Mouse (Mus musculus) CD4-positive, CD25-positive, alpha-beta regulatory T cell, adult 2 months (primary cell): ENCODE results near the gene Unc13c.

Experiments used
- DNase-seq: peaks from one replicate; pipeline ENCODE4 v3.0.0-alpha.2; 2012; ENCODE audit warnings: low read depth, low spot score

The Unc13c gene

GRCm38 (mm10) chr9:73882393-73882919, 86.3 kb downstream of the Unc13c start:
- DNase-seq, result no peak

GRCm38 (mm10) chr9:73867410-73868067, 101.2 kb downstream of the Unc13c start:
- DNase-seq, result no peak

DNA sequence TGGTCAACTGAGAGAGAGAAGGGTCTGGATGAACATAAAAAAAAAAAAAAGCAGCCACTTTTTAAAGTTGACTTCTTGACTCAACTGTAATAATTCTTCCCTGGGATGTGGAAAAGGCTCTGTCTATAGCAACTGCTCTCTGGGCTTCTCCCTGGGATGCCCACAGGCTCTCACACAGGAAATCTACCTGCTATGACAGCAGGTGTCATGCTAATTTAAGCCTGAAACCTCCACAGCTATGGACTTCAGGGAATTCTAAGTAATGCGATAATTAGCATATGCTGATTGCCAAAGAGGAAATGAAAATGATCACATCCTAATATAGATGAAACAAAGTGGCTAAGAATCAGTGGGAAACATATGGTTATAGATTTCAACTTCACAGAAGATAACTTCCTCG, 102.1 kb downstream of the Unc13c start:
- no peak for DNase-seq

DNA sequence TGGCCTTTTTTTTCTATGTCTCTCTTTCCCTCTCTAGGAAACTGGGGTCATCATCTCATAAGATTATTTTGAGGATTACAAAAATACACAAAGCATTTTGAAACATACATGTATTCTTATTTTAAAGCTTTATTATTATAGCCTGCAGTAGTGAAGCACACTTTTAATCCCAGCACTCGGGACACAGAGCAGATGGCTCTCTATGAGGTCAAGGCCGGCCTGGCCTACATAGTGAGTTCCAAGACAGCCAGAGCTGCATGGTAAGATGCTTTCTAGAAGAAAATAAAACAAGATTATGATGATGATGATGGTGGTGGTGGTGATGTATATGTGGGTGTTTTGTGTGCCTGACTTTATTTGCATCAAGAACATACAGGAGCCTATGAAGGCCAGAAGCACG, 109.3 kb downstream of the Unc13c start:
- DNase-seq, result no peak

DNA sequence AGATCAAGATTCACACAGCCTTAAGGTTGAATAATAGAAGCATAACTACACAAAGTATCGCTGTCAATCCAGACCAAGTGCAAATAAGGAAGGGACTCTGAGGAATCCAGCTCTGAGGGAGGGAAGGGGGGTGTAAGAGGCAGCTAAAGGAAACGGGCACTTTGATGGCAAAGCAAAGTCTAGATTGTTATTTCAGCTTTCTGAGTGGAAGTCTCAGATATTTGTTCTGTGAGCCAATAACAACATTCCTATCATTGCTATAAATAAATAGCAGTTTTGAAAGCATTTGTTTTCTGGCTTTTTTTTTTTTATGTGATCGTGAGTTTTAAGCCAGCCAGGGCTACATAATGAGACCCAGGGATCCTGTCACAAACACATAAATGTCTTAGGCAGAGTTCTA, 114.5 kb downstream of the Unc13c start:
- DNase-seq, result no peak

- no peak for DNase-seq
Measured at GRCm38 (mm10) chr9:73806681-73807080, 162.1 kb downstream of the Unc13c start.

GRCm38 (mm10) chr9:73774616-73775015, 194.2 kb downstream of the Unc13c start:
- no peak for DNase-seq

DNA sequence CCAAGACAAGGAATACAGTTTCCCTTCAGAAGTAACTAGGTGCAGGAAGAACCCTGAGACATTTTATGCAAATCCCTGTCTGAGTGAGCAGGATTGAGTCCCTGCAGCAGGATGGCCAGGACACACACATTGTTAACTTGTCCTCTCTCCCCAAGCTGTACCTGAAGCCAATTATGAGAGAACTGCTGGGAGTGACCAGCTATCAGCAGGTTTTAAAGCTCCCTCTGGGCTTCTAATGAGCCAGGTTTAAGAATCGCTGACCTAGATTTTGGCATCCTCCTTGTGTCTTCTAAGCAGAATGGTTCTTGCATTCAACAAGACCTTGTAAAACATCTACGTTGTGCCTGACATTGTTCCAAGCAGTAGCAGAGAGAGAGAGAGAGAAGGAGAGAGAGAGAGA, 213.6 kb downstream of the Unc13c start:
- no peak for DNase-seq

- DNase-seq, result no peak
Measured at GRCm38 (mm10) chr9:73753480-73753879, 215.3 kb downstream of the Unc13c start.

GRCm38 (mm10) chr9:73751344-73751743, 217.4 kb downstream of the Unc13c start:
- DNase-seq, result no peak

- no peak for DNase-seq
Measured at GRCm38 (mm10) chr9:73734446-73734845, 234.3 kb downstream of the Unc13c start.

DNA sequence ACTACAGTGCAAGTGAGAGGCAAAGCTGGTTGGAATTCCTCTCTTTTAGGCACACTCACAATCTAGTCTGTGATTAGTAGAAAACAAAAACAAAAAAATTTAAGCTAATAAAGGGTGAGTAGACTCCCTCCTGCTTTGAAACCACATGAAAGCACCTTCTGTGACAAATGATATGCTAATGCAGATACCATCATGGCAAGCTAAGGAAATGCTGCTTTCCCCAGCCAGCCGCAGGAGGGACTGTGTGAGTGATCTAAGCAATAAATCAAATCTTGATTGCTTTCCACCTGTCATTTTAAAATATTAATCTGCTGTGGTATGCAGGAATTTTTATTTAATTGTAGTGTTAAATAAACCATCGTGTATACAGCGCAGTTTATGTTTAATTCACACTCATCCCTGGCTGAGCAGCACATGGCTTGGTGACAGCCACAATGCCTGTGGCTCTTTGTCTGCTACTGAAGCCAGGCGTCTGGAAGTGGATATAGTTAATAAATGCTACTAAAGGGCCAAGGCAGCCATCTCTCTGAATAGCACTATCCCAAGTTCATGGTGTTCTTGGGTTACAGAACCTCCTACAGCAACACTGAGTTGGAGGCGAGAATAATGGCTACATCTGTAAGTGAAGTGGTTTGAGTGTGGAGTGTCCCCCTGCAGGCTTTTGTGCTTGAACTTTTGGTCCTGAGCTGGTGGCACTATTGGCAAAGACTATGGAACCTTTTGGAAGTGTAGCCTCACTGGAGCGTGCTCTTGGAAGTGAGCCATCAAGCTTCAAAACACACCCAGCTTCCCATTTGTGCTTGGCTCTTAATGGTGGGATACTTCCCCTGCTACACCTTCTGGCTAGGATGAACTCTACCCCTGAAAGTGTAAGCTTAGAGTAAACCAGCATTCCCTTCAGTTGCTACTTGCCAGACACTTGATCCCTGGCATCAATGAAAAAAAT, 242.8 kb downstream of the Unc13c start:
- DNase-seq, result no peak

DNA sequence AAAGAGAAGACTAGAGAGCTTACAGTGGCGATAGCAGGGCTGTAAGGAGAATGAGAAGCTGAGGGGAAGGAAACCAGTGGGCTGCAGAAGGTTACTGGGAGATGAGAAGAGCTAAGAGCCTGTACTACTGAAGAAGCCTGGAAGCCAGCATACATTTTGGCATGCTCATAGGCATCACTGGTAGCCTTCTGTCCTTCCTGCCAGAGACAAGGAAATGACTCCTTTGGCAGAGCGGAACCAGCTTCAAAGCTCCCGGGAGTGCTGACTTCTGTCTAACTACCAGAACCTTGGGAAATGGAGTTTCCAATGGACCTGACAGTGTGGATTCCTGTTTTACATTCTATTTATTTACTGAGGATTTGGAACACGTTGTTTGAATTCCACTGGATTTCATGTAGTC, 244.0 kb downstream of the Unc13c start:
- no peak for DNase-seq

DNA sequence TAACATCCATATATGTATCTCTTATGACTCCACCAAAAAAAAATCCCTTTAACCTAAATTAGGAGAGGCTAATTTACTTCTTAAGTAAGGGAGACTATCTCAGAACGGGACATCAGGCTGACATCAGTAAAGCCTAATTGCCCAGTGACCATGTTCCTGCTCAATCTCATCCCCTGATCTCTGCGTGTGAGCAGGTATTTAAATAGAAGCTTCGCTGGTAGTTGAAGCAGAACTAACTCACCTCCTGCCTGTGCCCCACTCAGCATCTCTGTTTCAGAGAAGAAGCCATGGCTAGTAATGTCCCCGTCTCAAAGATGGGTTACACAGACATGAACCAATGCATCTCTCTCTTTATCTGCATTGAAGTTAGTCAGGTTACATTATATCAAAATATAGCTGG, 255.3 kb downstream of the Unc13c start:
- no peak for DNase-seq

GRCm38 (mm10) chr9:73697103-73697502, 271.7 kb downstream of the Unc13c start:
- no peak for DNase-seq

DNA sequence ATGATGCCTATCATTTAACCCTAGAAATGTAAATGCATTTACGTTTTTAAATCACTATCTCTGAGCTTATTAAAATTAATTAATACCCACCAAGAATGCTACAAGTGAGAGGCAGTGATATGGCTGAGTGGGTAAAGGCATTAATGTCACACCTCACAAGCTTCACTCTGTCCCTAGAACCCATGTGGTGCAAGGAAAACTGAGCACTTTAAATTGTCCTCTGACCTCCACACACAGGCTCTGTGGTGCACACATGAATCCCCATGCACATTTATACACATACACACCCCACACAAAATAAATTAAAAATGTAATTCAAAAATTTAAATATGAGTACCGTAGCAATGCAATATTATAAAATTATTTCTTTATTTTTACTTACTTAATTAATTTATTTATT, 287.2 kb downstream of the Unc13c start:
- DNase-seq, result no peak

GRCm38 (mm10) chr9:73680545-73681495, 287.9 kb downstream of the Unc13c start:
- DNase-seq, result no peak

DNA sequence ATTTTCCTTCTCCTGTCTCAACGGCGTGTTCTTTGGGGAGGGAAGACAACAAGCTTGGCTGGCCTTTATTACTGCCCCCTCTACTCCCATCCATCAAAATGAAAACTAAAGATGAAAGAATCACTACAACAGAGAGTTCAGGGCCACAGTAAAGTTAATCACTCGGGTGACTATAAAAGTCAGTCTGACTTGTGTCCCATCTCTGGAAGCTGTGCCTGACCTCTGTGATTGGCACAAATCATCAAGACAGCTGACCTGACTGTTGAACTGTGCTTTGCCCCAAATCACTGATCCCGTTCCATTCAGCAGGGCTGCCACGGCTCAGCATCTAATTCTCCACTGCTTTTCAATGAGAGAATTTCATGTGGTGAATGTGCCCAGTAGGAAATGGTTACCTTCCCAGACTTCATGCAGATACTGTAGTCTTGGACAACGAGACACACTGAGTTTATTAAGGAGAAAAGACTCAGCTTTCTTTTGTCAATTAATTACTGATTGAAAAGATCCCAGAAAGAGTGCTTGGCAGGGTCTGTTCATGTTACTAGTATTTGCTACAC, 297.0 kb downstream of the Unc13c start:
- no peak for DNase-seq

- no peak for DNase-seq
Measured at GRCm38 (mm10) chr9:73670040-73670439, 298.7 kb downstream of the Unc13c start.

GRCm38 (mm10) chr9:73662839-73663238, 305.9 kb downstream of the Unc13c start:
- no peak for DNase-seq

DNA sequence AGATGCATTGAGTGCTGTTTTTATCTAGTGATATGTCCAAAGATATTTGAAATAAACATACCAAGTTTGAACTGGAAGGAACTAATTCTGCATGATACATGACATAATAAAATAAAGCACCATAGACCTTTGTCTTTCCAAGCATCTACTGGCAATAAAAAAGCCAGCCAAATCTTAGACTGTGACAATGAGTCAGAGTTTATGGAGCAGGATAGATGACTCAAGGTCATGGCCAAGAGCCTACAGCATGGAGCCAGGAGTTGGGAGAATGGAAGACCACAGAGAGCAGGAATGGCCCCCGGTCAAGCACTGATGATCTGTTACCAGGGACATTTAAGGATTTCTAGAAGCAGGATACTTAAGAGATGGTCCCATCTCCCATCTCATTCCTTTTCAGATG, 319.7 kb downstream of the Unc13c start:
- DNase-seq, result no peak
